Mouse (Mus musculus): ENCODE results near the gene Gm2115.

Gene Gm2115

DNA sequence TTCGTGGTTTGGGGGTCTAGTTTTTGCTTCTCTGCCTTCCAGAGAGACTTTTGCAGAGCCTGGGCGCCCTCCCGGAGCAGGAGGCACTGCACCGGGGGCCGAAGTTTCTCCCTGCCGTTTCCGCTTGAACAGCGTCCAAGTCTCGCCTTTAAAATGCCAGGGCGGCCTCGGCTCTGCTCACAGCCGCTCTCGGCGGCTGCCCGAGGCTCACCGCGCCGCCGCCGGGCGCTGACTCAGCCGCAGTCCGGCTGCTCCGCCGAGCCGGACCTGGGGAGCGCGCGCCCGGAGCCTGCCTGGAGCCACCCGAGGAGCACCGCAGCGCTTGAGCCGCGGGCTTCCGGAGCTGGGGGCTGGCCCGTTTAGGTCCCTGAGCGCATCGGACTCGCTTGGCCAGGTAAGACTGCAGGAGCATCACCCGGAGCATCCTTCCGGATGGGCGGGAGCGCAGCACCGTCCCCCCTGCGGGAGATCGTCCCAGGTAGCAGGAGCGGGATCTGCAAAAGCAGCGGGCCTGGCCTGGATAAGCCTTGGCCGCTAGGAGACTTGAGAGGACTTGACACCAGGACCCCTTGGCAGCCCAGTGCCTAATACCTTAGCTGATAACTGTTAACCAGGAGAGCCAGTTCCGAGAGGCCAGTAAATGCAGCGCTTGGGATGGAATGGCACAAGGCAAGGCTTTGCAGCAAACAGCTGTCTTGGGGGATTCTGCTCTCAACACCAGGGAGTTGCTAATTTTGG, at the start of gene Gm2115:
Gene Gm2115, plus strand, starts transcription at position 159 of the 738 bp plus-strand sequence.
- DNase-seq, result peak; percentile 56

DNA sequence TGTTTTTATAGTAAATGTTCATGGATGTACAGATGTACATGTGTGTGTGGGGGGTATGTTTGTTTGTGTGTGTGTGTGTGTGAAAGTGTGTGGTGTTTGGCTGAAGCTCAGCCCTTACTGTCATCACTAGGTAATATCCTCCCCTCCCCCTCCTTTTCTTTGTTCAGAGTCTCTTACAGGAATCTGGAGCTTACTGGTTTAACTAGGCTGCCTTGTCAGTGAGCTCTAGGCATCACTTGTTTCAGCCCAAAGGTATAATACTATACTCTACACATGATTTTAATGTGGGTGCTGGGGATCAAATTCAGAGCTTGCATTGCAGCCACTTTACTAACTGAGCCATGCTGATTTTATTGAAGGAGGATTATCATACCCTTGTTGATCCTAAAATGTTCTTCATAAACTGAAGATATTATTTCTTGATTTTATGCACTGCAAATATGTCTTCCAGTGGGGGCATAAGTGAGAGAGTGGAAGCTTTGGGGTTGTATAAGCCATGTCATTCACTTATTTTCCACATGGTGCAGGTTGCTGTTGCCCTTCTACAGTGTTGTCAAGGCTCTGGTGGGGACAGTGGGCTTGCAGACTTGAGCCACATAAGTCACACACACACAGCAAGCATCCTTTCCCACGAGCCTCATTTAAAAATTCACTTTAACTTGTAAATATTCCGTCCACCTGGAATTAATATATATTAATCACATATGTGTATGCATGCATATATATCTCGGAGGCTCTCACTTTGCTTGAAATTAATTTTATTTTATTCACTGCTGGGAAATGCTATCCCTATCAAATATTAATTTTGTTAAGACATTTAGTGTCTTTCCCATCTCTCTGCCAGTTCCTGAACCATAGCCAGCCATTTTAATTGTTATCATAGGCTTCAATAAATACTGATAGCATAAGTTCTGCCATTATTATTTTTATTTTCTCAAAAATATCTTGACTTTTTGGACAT, 45.0 kb upstream of the Gm2115 start:
- DNase-seq, result no peak

DNA sequence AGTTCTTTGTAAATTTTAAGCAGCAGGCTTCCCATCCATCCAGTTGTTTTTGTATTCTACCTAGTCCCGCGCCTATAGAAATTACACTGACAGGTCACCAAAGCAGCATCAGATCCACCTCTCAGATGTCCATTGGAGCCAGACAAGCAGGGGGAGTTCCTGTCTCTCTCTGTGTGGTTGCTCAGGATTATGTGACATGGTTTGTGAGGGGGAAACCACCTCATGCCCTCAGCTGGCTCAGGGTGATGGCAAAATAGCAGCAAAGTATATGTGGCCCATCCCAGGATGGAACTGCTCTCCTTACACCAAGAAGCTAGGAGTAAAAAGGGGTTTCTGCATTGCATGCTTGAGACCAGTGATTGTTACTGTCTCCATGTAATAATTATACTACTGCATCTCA, 42.3 kb upstream of the Gm2115 start:
- no peak for DNase-seq

DNA sequence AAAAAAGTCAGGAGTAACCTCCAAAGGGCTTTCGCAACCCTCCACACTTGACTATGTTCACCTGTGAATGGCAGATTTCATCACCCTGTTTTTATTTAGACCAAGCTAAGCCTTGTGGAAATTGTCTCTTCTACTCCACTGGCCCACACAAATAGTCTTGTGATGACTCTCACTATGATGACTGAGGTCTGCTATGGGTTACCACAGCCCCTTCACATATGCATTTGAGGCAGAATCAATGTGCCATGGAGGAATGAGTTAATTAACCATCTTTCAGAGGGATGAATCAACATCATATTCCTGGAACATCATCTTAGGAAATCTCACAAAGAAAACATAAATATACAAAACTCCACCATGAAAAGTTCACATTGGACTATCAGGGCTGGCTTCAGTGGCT, 25.6 kb upstream of the Gm2115 start:
- DNase-seq, result no peak

DNA sequence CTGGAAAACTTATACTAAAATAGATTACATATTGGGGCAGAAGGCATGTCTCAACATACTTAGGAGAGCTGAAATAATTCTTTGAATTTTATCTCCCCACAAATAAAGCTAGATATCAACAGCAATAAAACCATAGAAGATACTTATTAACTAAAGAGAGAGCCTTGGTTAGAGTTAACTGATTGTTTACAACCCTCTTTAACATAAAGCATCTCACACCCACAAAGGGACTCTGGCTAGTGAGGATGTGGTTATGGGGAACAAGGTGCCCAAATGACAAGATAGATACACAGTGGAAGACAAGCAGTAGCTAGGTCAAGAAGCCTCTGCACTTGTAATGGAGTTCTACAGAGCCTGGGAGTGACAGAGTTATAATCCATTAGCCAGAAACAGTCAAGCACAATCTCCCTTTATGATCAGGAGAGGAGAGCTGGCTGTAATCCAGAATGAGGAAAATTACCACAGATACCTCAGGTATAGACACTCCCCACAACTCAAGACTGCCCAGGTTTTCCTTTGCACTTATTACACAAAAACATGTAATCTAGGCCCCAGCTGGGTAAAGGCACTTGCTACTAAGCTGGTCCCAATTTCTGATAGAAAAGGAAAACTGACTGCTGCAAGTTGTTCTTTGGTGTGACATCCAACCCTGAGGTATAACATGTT, 10.1 kb upstream of the Gm2115 start:
- no peak for DNase-seq

DNA sequence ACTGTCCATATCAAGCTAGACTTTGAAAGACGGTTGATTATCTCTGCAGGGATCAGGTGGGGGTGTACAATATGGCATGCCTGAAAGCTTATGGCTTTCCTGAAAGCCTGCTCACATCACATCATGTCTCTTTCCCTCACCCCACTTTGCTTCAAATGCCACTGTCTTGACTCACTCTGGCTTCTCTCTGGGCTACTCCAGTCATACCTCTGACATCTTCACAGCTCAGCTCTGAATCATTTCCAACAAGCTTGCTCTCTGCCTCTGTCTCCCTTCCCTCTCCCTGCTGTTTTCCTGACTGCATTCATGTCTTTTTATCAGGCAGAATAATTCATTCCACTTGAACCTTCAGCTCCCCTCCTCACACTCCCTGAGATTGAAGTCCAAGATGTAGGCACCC, 7.4 kb upstream of the Gm2115 start:
- DNase-seq, result no peak

DNA sequence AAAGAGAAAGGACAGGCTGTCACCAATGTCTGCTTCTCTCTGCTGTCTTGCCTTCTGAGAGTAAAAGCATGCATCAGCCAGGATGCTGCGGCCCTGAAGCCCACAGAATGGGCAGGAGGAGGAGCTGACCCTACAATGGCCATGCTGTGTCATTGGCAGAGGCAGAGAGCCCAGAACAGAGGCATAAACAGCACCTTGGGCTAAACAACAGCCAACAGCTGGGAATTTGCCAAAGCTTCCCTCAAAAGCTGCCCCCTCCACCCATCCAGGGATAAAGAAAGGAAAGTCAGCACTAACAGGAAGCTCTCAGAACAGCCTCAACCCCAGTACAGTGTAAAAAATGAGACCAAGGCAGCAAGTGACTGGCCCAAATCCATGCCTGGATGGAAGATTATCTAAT, 6.3 kb upstream of the Gm2115 start:
- peak; percentile 22 for DNase-seq

DNA sequence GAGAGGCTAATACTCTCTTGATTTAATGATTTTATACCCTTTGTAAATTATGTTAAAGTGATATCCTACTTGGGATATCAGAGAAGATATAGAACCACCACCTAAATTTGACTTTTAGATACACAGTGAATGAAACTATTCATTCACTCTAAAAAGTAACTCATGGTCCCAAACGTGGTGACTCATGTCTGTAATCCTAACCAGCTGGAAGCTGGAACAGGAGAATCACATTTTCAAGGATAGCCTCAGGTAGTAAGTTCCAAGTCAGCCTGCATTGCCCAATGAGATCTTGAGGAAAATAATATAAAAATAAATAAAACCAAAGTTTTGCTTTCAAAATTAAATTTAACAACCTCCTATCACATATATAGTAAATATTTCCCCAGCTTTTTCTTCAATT, 2.6 kb upstream of the Gm2115 start:
- no peak for DNase-seq

DNA sequence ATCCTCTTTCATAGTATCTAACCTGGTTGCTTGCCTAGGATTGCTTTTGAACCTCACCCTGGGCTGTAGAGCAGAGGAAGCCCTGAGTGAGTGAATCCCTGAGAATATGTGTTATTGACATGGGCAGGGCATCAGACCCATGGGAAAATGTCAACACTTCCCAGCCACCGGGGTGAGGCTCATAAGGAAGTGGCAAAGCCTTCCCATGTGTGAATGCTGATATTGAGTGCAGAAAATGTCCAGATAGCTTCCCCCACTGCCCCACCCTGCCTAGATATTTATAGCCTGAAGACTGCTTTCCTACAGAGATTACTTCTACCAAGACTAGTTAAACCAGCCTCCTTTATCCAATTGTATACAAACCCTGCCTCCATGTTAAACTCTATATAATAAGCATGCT, 4.0 kb downstream of the Gm2115 start:
- no peak for DNase-seq

DNA sequence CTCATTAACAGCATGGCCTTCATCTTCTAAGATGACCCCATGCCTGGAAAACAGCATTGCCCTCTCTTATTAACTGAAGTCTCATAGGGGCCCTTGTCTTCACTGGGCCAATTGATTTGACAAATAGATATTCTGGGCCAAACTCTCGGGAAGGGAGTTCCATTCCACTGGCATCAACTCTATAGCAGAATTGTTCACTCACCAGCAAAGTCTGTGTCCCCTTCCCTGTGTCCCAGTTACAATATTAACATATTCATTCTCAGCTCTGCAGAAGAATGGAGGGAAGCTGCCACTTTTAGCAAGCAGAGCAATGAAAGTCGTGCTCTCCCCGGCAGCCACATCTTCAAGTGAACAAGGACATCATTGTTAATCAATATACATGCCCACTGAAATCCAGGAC, 5.9 kb downstream of the Gm2115 start:
- DNase-seq, result no peak

DNA sequence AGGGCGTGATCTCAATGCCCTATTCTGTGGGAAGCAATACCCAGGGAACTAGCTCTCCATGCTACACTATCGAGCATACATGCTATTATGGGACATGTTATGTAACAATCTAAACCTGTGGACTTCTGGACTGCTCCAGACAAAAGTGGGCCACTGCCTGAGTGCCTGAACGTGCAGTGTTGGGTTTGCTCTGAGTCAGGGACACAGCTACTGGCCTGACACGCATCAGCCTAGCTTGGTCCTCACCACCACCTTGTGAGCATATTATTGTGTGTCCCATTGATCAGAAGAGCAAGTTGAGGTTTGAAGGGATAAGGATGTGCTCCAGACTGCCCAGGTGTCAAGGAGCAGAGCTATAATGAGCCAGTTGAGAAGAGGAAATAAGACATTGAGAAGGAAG, 16.2 kb downstream of the Gm2115 start:
- DNase-seq, result no peak

DNA sequence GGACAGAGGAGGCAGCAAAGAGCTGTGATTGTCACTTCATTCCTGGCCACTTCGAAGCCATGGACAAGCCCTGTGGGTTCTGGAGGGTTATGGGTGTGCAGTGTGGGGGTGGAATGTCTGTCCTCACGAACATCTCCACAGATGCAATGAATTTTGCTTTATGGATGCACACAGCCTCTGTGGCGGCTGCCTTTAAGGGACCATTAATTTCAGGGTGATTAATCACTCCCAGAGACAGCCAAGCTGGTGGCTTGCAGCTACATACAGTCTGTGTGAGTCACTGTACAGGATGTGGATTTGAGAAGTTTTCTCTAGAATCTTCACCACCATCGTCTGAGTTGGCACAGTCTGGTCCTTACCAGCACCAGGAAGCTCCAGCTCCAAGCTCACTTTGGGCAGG, 17.9 kb downstream of the Gm2115 start:
- DNase-seq, result no peak

DNA sequence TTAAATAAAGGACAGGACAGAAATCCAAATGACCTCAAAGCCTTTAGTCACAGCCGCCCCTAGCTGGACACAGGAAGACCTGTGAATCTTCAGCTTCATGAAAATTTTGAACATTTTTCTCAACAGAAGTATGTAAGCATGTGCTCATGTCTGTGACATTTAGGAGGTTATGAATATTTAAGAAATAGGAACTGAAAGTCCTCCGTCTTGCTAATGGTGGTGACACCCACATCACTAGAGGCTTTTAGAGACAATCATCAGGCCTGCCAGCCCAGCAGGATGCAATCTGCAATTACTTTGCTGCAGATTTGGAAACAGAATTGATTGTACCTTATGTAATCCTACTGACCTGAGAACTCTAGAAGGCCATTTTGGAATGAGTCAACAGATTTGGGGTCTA, 22.7 kb downstream of the Gm2115 start:
- no peak for DNase-seq

DNA sequence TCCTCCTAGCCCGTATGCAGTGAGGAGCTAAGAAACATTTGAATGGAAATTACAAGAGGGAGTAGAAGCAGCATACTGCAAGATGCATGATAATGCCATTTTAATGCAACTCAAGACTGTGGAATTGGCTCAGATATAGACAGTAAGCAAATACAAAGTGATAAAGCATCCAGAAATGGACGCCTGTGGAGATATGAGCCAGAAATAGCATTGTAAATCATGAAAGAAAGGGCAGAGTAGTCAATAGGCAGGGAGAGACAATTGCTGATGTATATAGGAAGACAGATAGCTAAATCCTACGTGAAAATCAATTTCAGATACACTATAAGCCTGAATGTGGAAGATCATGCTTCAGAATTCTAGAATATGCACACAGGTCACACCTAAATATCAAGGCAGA, 26.5 kb downstream of the Gm2115 start:
- no peak for DNase-seq

DNA sequence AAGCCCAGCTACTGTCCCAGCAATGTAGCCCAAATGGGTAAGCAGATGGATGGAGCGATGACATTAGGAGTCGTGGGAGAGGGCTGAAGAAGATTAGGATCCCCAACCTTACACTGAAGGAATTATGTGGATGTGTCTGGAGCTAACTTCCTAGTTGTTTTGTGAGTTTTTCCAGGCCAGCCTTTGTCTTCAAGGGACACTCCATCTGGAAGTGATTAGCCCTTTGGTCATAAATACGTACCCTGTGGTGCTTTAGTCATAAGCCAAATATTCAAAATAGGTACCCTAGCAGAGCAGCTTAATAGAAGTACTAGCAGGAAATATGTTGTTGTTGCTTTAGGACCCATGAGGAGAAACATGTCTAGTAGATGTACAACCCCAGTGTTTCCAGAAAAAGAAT, 28.6 kb downstream of the Gm2115 start:
- DNase-seq, result no peak

DNA sequence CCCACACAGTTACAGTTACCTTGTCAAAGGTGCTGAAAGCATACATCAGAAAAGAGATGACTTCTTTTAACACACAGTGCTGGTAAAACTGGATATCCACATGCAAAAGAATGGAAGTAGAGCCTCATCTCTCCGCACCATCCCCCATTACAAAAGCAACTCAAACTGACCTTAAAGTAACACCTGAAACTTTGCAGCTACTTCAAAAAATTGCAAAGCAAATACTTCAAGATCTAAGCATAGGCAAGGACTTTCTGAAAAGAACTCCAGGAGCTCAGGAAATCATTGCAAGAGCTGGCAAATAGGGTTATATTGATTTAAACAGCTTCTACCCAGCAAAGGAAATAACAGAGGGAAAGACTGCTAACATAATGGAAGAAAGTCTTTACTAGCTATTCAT, 31.7 kb downstream of the Gm2115 start:
- DNase-seq, result no peak

DNA sequence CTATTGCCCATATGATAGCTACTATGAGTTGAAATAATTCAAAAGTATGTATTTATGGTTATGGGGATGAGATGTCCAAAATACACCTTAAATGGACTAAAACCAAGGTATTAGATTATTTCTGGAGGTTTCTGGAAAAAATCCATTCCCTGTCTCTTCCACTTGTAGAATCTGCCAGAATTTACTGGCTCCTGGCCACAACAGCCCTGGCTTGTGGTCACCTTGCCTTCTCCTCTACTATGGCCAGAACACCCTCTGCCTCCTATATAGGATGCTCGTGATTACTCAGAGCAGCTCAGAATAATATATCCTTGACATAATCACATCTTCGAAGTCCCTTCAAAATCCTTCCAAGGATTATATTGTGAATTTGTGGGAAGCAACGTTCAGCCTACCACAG, 35.5 kb downstream of the Gm2115 start:
- DNase-seq, result no peak

DNA sequence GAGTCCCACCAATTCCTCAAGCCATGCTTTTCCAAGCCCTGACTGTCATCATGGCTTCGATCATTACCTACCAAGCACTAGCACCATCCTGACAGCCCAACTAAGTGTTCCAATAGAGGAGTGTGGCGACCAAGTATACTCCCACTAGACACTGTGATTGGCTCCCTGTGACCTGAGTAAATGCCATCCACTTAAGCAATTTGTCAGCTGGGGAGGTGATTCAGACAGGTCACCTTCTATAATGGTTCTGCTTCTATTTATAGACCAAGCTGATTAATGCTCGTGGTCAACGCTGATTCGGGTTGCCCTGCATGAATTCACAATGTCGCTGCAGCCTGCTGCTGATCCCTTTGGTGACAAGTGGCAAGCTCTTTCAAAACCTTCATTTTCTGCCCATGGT, 37.4 kb downstream of the Gm2115 start:
- peak; percentile 24 for DNase-seq

DNA sequence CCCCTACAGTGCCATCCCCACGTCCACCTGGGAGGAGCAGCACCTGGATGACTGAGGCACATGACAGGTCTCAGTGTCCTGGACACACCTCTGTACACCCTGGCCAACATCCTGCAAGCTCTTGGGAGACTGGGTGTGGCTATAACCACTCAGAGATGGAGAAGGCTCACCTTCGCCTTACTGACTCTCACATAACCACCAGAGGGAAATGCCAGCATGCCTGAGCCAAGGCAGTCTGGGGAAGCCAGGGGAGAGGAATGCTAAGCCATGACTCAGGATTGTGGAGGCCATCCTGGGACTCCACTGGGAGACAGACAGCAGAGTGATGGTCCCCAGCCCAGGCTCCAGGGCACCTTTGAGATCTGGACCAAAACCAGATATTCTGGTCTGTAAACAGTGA, 48.3 kb downstream of the Gm2115 start:
- DNase-seq, result no peak

DNA sequence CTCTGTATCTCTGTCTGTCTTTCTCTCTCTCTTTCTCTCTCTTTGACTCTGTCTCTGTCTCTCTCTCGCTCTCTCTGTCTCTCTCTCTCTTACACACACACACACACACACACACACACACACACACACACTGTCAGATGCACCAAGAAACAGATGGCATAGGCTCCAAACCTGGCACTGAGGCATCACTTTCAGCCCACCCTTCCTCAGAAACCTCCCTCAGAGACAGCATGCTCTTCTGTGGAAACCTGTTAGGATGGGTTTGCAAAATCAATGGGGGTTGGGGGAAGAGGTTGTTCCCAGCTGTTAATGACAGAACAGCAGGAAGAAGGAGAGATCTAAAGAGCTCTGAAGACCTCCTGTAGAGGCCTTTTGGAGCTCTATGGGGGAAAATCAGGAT, 50.1 kb downstream of the Gm2115 start:
- no peak for DNase-seq

DNA sequence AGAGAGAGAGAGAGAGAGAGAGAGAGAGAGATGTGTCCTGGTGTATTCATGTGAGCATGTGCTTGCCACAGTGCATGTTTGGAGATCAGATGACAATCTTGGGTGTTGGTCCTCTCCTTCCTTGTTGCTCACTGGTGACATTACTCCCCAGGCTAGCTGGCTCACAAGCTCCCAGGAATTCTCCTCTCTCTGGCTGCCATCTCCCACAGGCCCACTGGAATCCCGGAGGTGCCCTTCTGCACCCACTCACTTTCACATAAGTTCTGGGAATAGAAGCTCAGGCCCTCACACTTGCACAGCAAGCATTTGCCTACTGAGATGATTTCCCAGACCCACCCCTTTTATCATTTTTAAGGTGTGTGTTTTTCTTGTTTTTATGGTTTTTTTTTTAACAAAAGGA, 51.0 kb downstream of the Gm2115 start:
- no peak for DNase-seq

DNA sequence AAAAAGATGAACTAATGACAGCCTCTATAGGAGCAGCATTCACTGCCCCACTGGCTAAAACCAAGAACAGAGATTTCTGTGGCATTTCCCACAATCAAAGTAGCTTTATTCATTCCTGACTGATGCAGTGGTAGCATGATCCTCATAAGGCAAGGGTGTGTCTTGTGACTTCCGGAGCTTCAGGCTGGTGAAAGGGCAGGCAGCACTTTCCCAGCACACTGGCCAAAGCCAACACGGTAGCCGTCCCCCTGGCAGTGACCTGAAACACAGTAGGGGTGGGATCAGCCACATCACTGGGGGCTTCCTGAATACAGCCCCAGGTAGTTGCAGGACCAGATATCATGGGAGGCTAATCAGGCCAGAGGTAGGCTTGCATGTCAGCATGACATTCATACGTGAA, 56.3 kb downstream of the Gm2115 start:
- DNase-seq, result no peak

DNA sequence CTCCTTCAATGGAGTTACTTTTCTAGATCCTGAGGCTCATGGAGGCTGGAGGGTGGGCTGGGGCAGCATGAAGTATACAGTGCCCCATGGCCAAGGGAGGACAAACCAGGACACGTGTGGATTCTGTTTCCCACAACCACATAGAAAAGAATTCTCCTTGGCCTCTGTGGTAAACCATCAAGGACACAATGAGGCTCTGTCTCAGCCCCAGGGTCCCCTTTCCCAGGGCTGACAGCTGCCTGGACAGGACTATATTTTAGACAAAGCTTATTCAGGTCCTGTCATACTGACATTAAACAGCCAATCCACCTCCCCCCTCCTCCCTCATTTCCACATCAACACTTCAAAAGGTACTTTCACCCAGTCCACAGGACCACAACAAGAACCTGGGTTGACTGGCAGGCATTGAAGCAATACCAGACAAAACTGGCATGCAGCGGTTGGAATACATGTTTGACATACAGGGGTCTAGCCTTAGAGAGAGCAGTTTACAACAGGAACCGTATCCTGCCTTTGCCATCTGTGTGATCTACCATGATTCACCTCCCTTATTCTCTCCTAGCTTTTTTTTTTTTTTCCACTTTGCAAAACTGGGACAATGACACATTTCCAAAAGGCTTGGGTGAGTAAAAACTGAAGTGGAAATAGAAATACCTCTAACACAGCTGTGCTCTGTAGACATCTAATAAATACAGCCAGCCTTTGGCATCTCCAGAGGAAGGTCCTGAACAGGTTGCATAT, 57.8 kb downstream of the Gm2115 start:
- DNase-seq, result no peak

Measured in kidney, adult 9 months (tissue).